Mouse (Mus musculus) forebrain, embryonic 11.5 days (tissue): ENCODE results near the gene Htr3b. TPM values are rescaled to one million over a fixed set of nuclear protein-coding genes. Genes with fewer than 3 reads are reported as not detected.

ENCODE experiments used
- polyA plus RNA-seq: library from polyadenylated mRNA; unstranded; fragments of >200 nt; fragmentation: Nextera tagmentation; extraction: Ambion mirVana; gene quantifications from 2 replicates; pipeline ENCODE4 v1.2.1, GENCODE M21; 2014

Htr3b gene
- polyA plus RNA-seq, 1 experiment from 2014 or later, result 0.25 TPM

Other genes with a start within 250 kb of the Htr3b start
- gene Zbtb16, start 128.8 kb downstream of the Htr3b start, polyA plus RNA-seq, result 6.6 TPM in 2 replicates
- 0.39 and 0.43 TPM in 2 replicates for gene Htr3a, start 53.9 kb downstream of the Htr3b start, polyA plus RNA-seq
- 44.8 and 47.7 TPM in 2 replicates for gene Usp28, start 20.4 kb upstream of the Htr3b start, polyA plus RNA-seq
- 59.5 and 60.3 TPM in 2 replicates for gene Zw10, start 90.6 kb upstream of the Htr3b start, polyA plus RNA-seq
- gene Tmprss5, start 116.3 kb upstream of the Htr3b start, polyA plus RNA-seq, result 1.0 TPM in 2 replicates